Mouse (Mus musculus) myocyte (in vitro differentiated cells): Measurements from ENCODE around the gene Ttll11.

Experiments used
- MYOD1 ChIP-seq, 3 experiments: IDR thresholded peaks; one replicate each; pipeline ENCODE4 v1.6.1; 2011; ENCODE audit warnings: control low read depth in 2 of 3, low read depth in 2 of 3, mild to moderate bottlenecking in 2 of 3, moderate library complexity in 1 of 3; ENCODE audit not compliant: insufficient read length in 2 of 3, control insufficient read depth in 1 of 3
- MYOG ChIP-seq, 3 experiments: IDR thresholded peaks; one replicate each; pipeline ENCODE4 v1.6.1; 2011; ENCODE audit warnings: control low read depth in 2 of 3, low read depth in 2 of 3, mild to moderate bottlenecking in 2 of 3; ENCODE audit not compliant: insufficient read length in 2 of 3, control insufficient read depth in 1 of 3, insufficient read depth in 1 of 3
- POLR2A ChIP-seq: IDR thresholded peaks from one replicate; pipeline ENCODE4 v1.6.1; 2011; ENCODE audit warnings: low read depth, mild to moderate bottlenecking, control low read depth, moderate library complexity; ENCODE audit not compliant: insufficient read length
- SRF ChIP-seq: IDR thresholded peaks from one replicate; pipeline ENCODE4 v1.6.1; 2011; ENCODE audit warnings: low read depth; ENCODE audit not compliant: control insufficient read depth, insufficient read length
- TCF3 ChIP-seq: IDR thresholded peaks from one replicate; pipeline ENCODE4 v1.6.1; 2011; ENCODE audit warnings: low read depth, control low read depth; ENCODE audit not compliant: insufficient read length
- USF1 ChIP-seq: IDR thresholded peaks from one replicate; pipeline ENCODE4 v1.6.1; 2011; ENCODE audit warnings: low read depth, mild to moderate bottlenecking, control low read depth, moderate library complexity

DNA sequence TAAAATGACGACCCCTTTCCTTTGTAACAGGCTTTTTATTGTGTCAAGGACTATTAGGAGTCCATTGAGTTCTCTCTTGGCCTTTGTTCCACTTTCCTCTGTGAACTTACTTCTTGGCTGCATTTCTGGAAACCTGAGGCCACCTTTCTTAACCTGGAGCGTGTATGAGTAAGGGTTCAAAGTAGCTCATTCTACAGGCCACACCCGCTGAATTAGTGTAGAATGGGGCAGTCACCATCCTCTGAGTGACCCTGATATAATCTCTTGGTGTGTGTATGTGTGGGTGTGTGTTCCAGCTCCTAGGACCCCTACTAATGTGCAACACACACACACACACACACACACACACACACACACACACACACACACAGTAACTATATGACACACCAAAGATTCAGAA, 89.1 kb downstream of the Ttll11 start:
- TF ChIP-seq POLR2A = no peak
- no peak for TF ChIP-seq USF1
- no peak for TF ChIP-seq TCF3
- no peak for TF ChIP-seq MYOG (IDR thresholded peaks at IDR 0.05; ENCODE audit: control insufficient read depth in 1 of 3, insufficient read depth in 1 of 3, insufficient read length in 2 of 3, low read depth in 2 of 3)
- TF ChIP-seq MYOD1 (IDR thresholded peaks at IDR 0.05; ENCODE audit: control insufficient read depth in 1 of 3, insufficient read length in 2 of 3, low read depth in 2 of 3) = no peak
- no peak for TF ChIP-seq SRF
